Mouse (Mus musculus) hindbrain, embryonic 11.5 days (tissue): Measurements from ENCODE around the gene B3gat2. TPM values are rescaled to one million over a fixed set of nuclear protein-coding genes. Genes with fewer than 3 reads are reported as not detected.

ENCODE experiments used
- ATAC-seq: fragments of 200-750 bp; cut with Nextera tagmentation; 2 replicates; pipeline ENCODE4 v1.8.0; 2017; ENCODE audit warnings: mild to moderate bottlenecking, moderate TSS enrichment, moderate library complexity; ENCODE audit not compliant: low FRiP score
- DNase-seq: peaks from one replicate; pipeline ENCODE4 v3.0.0-alpha.2; 2015; ENCODE audit warnings: low spot score
- H3K27ac ChIP-seq: fragments of 300-500 bp; sonication (generic); 2 replicates; pipeline ENCODE4 v1.5.1; 2014; ENCODE audit warnings: mild to moderate bottlenecking, low read depth, low read length
- H3K27me3 ChIP-seq: fragments of 300-500 bp; sonication (generic); 2 replicates; pipeline ENCODE4 v1.6.1; 2014; ENCODE audit warnings: mild to moderate bottlenecking, low read length, moderate library complexity, mixed read lengths; ENCODE audit not compliant: control insufficient read depth, insufficient read depth
- H3K36me3 ChIP-seq: fragments of 300-500 bp; sonication (generic); 2 replicates; pipeline ENCODE4 v1.6.1; 2014; ENCODE audit warnings: mild to moderate bottlenecking, low read length, moderate library complexity, mixed read lengths; ENCODE audit not compliant: control insufficient read depth, insufficient read depth
- H3K4me1 ChIP-seq: fragments of 300-500 bp; sonication (generic); replicated peaks from 2 replicates; pipeline ENCODE4 v1.6.1; 2014; ENCODE audit warnings: low read length, mixed read lengths; ENCODE audit not compliant: control insufficient read depth, insufficient read depth
- H3K4me2 ChIP-seq: fragments of 300-500 bp; sonication (generic); replicated peaks from 2 replicates; pipeline ENCODE4 v1.6.1; 2014; ENCODE audit warnings: mild to moderate bottlenecking, low read depth, low read length
- H3K4me3 ChIP-seq: fragments of 300-500 bp; sonication (generic); 2 replicates; pipeline ENCODE4 v1.5.1; 2014; ENCODE audit warnings: low read depth, low read length
- H3K9ac ChIP-seq: fragments of 300-500 bp; sonication (generic); 2 replicates; pipeline ENCODE4 v1.6.1; 2014; ENCODE audit warnings: low read depth, low read length
- H3K9me3 ChIP-seq: fragments of 300-500 bp; sonication (generic); 2 replicates; pipeline ENCODE4 v1.6.1; 2016; ENCODE audit warnings: low read length; ENCODE audit not compliant: control insufficient read depth
- WGBS: fragments of 180-500 bp; shearing (Covaris S2); extraction: QIAGEN DNeasy Blood & Tissue Kit; methylation state at CpG from one replicate; pipeline ENCODE4 v1.1.7; 2014; 5-methylcytosine and 5-hydroxymethylcytosine counted together
- polyA plus RNA-seq: library from polyadenylated mRNA; unstranded; fragments of >200 nt; fragmentation: Nextera tagmentation; extraction: Ambion mirVana; gene quantifications from 2 replicates; pipeline ENCODE4 v1.2.1, GENCODE M21; 2014

B3gat2 gene
- polyA plus RNA-seq, 1 experiment from 2014 or later, result 2.3 TPM

- 91% methylated on average over 7 of the region's 7 CpGs for WGBS
- DNase-seq, result no peak
These were observed 123.4 kb downstream of the B3gat2 start for GRCm38 (mm10) chr1:23884914-23885313.

DNA sequence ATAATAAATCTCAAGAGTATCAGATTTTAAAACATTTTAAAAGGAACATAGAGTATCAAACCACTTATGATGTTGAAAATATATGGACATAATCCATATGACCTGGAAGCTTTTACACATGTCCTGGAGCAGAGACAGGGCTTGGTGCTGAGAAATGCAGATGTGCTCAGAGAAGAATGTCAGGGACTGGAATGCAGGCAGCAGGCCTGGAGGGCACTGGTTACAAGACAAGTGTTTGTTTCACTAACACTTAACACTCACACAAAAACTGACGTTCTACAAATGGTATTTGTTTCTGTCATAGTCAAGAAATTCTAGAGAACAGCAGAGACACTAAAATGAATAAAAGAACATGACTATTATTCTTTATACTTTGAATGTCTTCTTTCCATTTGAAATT, 130.5 kb downstream of the B3gat2 start:
- ATAC-seq (no peak), DNase-seq (no peak)
- Histone ChIP-seq H3K9ac (no peak overlapping the region), H3K4me2 (no peak overlapping the region), H3K27ac (no peak overlapping the region), H3K27me3 (no peaks in the 10 kb centered on the region), H3K9me3 (no peaks in the 10 kb centered on the region), H3K4me1 (no peaks in the 10 kb centered on the region), H3K4me3 (no peak overlapping the region), H3K36me3 (no peaks in the 10 kb centered on the region)
- 67% methylated on average over 1 of the region's 1 CpGs for WGBS

More at GRCm38 (mm10) chr1:23884914-23885313, 123.4 kb downstream of the B3gat2 start:
- no peaks in the 10 kb centered on the region for H3K4me1 ChIP-seq
- H3K27ac ChIP-seq, result no peak overlapping the region
- no peaks in the 10 kb centered on the region for H3K9me3 ChIP-seq
- no peak overlapping the region for H3K4me2 ChIP-seq
- no peak overlapping the region for H3K4me3 ChIP-seq
- no peaks in the 10 kb centered on the region for H3K36me3 ChIP-seq
- no peaks in the 10 kb centered on the region for H3K27me3 ChIP-seq
- ATAC-seq, result no peak
- no peak overlapping the region for H3K9ac ChIP-seq

Other genes with a start within 250 kb of the B3gat2 start
- gene Smap1, start 160.6 kb downstream of the B3gat2 start, polyA plus RNA-seq, result 59.1 and 60.9 TPM in 2 replicates
- 78.8 and 94.8 TPM in 2 replicates for gene Sdhaf4, start 243.9 kb downstream of the B3gat2 start, polyA plus RNA-seq